Mouse (Mus musculus) spleen, postnatal 10 days (tissue): ENCODE data around the gene C2.

ENCODE experiments used
- DNase-seq, 2 experiments: peaks; one replicate each; pipeline ENCODE4 v3.0.0; 2021 to 2022; ENCODE audit warnings: low spot score in 2 of 2

The C2 gene

DNA sequence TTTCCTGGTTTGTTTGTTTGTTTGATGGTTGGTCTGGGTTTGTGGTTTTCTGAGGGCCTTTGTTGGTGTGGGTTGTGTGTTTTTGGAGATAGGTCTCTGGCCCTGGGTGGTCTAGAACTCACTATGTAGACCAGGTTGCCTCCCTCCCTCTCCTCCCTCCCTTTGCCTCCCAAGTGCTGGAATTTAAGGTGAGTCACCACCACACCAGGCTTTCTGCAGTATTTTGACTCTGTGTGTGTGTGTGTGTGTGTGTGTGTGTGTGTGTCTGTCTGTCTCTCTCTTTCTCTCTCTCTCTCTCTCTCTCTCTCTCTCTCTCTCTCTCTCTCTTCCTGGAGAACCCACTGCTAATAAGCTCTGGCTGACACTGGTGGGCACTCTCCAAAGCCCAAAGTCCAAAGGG lies 16.9 kb downstream of the C2 start:
- no peak for DNase-seq

DNA sequence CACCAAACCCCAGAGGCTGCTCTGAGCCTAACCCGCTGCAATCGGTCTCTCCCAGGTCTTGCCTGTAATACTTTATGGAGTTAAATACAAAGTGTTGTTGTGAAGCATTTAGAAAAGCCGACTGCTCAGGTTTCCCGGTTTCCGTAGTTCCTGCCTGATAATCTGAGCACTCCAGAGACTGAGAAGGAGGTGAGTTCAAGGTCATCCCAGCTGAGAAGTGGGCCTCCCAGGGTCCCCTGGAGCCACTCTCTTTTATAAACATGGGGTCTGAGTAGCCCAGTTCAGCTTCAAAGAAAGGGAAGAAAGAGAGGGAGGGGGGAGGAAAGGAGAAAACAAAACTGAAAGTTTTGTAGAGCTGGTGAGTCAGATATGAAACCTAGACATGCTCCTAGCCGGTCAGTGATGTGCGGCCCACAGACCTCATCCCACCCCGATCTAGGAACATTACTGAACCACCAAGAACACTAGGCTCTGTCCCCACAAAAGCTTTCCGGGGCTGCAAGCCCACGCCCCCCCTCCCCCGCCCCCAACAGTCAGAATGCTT lies 18.7 kb downstream of the C2 start, which contains the start of gene Zbtb12:
Gene Zbtb12, plus strand, starts transcription at position 148 of the 544 bp plus-strand sequence.
- no peak for DNase-seq

DNA sequence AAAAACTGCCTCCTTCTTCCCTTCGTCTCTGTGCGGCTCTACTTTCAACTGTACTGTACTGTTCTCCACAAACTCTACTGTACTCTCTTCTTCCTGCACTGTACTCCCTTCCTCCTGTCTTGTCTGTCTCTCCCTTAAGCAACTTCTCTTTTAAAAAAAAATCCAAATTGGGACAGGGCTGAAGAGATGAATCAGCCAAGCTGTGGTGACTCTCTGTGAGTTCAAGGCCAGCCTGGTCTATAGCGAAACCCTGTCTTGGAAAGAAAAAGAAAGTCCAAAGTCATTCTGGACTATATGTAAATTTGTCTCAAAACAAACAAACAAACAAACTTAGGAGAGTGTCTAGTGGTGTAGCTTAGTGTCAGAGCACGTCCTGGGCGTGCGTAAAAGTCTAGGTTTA lies 23.7 kb downstream of the C2 start:
- no peak for DNase-seq

DNA sequence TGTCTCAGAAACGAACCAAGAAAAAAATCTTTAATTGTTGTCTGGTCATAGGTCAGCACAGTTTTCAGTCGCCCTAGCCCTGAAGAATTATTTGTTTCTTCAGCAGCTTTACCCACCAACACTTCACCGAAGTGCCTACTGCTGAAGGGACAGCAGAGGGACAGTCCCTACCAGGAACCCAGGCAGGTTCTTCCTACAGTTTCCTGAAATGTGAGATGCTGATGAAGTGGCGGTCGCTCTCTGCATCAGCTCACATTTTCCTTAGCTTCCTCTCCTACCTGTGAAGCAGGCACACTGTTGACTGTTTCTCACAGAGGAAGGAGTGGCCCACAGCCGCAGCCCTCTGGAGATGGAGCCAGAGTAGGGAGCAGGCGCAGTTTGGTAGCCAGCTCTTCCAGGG lies 32.1 kb downstream of the C2 start:
- DNase-seq = no peak

DNA sequence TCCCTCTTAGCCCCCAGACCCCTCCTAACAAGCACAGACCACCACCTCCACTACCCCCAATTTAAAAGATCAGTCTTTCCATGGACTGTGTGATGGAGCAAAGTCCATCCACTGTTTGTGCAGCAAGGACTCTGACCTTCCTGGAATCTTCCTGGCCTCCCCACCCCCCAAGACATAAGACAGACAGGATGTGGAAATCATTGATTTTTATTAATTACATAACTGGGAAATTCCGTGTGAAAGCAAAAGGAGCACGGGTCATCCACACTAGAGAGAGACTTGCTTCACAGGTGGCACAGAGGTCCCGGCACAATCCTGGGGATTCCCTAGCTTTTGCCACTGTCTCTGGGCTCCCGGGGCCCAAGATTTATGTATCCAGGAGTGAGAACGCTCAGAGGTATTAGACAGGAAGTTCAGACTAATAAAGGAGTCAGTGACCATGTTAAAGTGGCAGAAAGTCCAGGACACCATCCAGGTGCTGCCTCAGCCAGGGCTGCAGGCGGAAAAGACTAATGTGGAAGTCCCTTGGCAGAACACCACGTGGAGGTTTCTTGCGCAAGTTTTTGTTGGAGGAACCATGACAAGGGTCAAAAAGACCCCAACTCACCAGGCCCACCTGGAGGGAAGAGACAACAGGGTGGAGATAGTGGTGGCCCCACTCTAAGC lies 35.5 kb downstream of the C2 start, which contains the start of gene Cfb:
Gene Cfb, minus strand, starts transcription at position 103 of the 666 bp plus-strand sequence.
- no peak for DNase-seq

DNA sequence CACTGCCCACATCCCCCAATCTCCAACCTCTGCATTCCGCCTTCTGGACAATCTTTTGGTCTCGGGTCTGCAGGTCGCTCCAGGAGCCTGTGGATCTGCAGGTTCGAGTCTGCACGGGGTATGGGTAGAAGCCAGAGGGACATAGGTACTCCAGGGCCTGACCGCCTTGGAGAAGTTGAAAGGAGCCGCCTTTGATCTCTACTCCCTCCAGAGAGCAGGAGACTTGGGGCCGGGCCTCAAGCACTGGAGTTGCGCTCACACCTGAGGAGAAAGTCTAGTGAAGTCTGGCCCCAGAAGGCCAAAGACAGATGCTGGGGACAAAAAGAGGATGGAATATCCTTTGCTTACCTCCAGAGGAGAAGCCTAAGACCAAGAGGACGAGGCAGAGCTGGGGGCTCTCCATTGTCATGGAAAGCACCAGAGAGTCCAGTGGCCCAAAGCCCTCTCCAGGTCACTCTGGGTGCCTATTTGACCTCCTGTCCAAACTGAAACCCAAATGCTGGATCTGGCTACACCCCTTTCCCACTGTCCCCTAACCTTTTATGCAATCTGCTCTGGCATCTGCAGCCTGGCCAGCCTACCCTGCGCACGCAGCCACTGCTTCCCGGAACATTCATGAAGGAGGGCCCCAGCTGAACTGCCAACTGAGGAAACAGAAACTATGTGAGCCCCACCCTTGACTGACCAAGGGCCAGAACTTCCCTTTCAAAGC lies 36.2 kb downstream of the C2 start:
- DNase-seq = no peak

DNA sequence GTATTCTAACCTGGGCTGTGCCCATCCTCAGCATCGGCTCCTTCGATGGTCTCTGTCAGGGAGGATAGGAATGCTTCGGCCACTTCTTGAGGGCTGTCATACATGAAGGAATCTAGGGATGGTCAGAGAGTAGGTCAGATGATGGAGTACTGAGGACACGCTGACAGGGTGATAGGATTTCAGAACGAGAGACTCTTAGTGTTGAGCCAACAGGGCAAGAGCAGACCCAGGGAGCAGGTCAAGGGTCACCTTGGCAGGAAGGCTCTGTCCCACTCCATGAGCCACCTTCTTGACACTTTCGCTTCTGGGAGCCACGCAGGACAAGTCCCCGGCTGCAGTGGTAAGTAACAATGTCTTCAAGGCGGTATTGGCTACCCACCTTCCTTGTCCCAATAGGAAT lies 37.6 kb downstream of the C2 start:
- DNase-seq = no peak

DNA sequence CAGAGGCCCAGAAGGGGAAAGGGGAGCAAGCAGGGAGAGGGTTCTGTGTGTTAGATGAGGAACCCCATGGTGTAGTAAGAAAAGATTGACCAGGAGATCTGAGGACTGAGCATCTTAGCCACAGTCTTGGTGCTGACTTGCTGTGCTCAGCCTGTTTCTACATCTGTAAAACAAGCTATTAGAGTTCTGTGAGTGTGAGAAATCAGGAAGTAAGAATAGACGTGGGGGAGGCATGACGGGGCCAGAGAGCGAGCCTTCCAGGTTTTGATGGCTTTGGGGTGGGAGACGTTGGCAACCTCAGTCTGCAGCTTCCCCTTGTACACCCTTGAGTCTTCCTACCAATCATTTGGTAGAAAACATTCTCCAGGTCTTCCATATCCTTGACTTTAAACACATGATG lies 39.4 kb downstream of the C2 start:
- no peak for DNase-seq

DNA sequence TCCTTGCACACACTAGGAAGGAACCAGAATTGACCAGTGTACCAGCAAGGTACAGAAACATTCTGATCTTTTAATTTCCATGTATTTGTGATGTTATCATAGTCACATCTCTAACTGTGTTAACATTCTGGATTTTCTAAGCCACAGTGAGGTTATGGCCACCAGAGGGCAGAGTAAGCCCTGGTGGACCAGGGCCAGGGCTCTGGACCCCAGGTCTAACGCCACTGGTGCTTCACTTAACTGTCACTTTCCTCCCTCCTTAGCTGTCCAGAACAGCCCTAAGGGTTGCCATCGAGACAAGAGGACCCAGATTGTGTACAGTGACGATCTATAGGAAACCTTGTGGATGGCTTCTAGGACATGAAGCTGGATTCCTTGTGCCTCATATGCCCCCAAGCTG lies 42.2 kb downstream of the C2 start:
- peak; percentile 19 to 72 for DNase-seq

DNA sequence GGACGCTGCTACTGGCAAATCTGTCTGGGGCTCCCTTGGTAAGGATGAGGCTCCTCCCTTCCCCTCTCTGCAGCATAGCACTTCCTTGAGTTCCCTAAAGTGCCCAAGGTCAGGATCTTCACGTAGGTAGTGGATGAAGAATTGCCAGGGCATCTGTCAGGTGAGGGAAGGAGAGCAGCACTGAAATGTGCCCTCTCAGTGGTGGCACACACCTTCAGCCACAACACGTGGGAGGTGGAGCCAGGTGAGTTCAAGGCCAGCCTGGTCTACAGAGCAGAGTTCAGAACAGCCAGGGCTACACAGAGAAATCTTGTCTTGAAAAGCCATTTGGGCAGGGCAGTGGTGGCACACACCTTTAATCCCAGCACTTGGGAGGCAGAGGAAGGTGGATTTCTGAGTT lies 43.3 kb downstream of the C2 start:
- no peak for DNase-seq

DNA sequence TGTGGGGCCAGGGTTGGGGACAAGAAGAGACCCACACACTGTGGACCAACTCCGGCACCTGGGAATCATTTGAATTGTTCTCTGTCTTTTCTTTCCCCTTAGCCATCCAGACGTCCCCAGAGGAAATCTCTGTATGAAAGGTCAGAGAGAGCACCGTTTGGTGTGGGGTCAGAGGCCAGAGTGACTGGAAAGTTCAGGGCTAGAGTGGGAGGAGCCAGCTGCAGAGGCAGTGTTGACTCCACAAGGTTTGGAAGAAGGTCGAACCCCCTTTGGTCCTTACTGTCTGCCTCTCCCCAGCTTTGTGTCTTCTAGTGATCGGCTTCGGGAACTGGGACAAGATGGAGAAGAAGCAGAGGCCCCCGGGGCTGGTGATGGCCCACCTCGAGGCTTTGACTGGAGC lies 44.6 kb downstream of the C2 start:
- no peak for DNase-seq

DNA sequence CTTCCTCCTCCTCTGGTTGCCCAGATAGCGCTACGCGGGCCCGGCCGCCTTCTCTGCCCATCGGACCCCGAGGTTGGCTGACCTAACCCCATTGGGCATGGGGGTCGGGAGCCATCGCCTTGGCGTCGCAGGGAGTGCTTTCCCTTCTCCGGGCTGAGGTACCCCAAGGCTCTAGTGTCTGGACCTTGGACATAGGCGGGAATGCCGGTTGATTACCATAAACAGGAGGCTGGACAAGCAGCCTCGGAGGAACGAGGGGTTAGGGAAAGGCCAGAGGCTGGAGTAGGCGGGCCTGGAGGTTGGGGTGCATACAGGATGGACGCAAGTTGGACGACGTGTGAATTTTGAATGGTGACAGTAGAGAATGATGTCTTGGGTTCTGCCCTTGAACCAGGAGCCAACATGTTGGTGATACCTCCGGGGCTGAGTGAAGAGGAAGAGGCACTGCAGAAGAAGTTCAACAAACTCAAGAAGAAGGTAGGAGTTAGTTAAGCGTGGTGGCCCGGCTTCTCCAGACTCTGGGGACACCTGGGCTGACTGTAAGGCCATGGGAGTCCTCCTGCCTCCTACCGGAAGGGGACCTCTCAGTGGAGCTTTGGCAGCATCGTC lies 47.4 kb downstream of the C2 start:
- no peak for DNase-seq

DNA sequence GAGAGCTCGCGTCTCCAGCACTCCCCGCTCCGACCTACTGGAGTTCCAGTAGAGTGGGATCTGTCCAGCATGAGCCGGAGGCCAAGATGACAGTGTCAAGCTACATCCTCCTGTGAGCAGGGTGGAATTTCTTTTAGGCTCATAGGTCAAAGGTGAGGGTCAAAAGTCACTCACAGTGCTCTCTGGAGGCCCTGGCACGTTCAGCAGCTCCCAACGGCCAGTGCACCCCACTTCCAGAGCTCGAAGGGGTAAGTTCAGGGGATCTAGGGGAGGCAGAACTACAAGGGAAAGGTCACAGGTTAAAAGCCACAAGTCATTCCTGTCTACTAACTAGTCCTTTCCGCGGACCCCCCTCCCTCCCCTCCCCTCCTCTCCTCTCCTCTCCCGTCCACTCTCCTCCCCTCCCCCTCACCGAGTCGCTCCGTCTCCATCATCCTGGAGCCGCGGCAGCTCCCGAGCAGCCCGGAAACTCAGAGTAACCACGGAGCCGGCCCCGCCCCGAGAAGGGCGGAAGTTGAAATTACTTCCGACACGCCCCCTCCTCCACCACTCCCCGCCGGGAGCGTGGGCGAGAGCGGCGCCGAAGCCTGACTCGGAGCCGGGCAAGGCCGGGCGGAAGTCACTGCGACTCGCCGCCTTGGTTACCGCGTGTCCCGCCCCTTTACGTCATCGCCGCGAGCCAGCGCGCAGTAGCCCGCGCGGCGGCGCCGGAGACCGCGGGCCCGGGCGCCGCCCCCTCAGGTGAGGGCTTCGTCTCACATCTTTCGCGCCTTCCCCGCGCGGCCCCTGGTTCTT lies 48.1 kb downstream of the C2 start, which contains the start of the genes Skiv2l and Nelfe:
Gene Skiv2l, minus strand, starts transcription at position 489 of the 795 bp plus-strand sequence.
Gene Nelfe, plus strand, starts transcription at position 670 of the 795 bp plus-strand sequence.
- peak; percentile 96 to 99 for DNase-seq

DNA sequence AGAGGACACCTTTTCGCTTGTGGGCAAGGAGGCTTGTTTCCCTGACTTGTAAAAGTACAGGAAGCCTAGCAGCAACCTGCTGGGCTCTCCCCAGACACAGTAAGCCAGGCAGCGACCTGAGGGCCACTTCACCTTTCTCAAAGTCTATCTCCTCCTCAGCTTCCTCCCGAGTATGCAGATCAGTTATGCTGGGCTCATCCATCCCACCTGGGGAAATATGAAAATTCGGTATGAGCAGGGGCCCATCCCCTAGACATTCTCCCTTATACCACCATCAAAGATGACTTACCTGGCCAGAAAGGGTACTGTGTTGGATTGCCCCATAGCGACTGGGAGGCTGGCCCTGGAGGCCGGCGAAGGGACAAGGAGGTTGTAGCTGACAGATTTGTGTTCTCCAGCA lies 50.5 kb downstream of the C2 start:
- no peak for DNase-seq

DNA sequence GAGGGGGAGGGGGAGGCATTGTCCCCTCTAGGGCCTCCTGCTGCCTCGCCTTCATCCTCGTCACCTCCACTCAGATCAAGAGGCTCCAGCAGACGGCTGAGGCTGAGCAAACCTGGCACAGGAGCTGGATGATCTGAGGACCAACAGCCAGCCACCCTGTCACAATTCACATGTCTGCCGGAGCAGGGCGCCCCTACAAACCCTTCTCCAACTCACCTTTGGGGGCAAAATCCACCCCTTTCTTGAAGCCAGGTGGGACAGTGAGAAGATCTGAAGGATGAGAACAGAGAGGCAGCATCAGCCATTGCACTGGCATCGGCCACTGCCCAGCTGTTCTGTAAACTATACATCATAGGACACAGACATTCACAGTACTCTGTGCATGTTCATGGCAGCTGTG lies 50.9 kb downstream of the C2 start:
- DNase-seq = no peak

DNA sequence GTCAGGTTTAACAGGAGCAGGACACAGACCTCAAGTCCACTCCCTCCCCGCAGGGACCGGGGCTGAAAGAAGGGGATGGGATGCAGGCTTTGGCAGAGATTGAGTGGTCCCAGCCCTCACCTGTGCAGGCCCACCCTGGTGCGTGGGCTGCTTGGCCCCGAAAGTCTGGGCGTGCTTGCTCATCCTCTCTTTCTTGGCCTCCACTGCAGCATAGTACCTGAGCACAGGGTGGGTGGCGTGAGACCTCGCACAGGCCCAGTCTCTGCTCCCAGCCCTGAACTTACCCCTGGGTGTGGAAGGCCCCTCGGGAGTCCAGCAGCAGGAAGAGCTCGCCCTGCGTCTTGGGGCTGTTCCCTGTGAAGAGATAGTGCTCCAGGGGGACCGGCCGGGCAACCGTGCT lies 53.2 kb downstream of the C2 start:
- DNase-seq = no peak

DNA sequence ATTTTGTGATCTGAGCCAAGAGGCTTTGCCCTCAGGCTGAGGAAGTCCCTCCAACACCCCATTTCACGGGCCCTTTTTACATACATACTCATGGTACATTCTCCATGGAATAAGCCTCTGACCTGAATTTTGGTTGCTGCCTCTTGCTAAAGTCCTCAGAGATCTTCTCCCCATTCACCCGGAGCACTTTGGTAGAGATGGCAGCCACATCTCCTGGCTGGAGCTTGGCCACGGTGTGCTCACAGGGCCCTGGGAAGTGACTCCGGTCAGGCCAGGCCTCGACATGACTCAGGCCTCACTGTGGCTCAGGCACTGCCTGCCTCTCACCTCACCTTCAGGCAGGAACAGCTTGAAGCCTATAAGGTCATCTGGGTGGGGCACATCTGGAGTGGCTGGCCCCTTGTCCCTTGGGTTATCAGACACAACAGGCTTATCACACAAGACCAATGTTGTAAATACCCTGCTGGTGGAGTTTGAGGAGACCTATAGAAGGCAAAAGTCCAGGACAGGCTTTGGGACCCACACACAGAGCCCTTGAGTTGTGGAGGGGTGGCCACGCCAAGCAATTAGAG lies 57.2 kb downstream of the C2 start:
- no peak for DNase-seq

DNA sequence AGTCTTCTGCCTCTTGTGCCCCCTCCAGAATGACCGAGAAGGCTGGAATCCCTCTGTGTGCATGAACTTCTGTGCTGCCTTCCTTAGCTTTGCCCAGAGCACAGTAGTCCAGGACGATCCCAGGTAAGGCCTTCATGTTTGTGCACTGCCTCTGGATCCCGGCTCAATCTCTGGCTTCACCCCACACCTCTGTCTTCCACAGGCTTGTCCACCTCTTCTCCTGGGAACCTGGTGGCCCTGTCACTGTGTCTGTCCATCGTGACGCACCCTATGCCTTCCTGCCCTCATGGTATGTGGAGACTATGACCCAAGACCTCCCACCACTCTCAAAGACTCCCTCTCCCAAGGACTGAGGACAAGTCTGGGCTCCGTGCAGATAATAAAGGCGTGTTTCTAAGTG lies 59.3 kb downstream of the C2 start:
- DNase-seq = no peak

DNA sequence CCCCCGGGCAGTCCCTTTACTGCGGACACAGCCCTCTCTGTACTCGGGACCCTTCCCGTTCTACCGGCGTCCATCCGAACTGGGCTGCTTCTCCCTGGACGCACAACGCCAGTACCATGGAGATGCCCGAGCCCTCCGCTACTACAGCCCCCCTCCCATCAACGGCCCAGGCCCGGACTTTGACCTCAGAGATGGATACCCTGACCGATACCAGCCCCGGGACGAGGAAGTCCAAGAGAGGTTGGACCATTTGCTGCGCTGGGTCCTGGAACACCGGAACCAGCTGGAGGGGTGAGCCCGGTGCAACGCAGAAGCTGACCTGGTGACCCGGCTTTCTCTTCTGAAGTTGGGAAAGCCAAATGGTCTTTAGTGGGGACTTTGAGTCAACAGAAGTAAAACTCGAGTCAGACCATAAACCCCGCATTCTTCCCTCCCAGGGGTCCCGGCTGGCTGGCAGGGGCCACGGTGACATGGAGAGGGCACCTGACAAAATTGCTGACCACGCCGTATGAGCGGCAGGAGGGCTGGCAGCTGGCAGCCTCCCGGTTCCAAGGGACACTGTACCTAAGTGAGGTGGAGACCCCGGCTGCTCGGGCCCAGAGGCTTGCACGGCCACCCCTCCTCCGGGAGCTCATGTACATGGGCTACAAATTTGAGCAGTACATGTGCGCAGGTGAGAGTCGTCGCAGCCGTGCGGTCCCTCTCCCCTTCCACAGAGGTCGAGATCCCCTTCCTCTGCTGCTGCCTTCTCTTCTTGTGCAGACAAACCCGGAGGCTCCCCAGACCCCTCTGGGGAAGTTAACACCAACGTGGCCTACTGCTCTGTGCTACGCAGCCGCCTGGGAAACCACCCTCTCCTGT lies 60.4 kb downstream of the C2 start:
- DNase-seq = peak in 1 of 2 experiments; percentile 31

DNA sequence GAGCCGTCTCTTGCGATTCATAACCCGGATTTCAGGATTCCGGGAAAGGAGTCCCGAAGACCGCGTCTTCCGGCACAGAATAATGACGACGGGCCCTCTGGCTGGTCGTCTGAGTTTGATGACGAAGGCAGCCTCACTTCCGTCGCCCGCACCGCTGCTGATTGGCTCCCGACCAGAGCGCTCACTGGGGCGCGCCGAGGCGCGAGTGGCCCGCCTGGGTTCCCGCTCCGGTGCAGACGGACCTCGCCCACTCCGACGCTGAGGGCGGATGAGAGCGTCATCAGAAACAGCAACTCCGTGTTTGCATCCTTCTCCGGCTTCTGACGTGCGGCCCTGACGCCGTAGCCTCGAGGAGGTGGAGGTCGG lies 61.2 kb downstream of the C2 start, which contains the start of the genes Stk19 and Dxo:
Gene Stk19, minus strand, starts transcription at position 90 of the 366 bp plus-strand sequence.
Gene Dxo, plus strand, starts transcription at position 164 of the 366 bp plus-strand sequence.
- peak; percentile 89 to 96 for DNase-seq
